Mouse (Mus musculus) lung, embryonic 16.5 days (tissue): ENCODE measurements around the gene Dmpk. TPM values are rescaled to one million over a fixed set of nuclear protein-coding genes. Genes with fewer than 3 reads are reported as not detected.

Experiments used
- ATAC-seq: fragments of 200-750 bp; cut with Nextera tagmentation; 2 replicates; pipeline ENCODE4 v1.8.0; 2017; ENCODE audit warnings: low read depth, mild to moderate bottlenecking, moderate library complexity
- H3K27ac ChIP-seq: fragments of 300-500 bp; sonication (generic); 2 replicates; pipeline ENCODE4 v1.5.1; 2014; ENCODE audit warnings: mild to moderate bottlenecking, control low read depth, low read length
- H3K27me3 ChIP-seq: fragments of 300-500 bp; sonication (generic); 2 replicates; pipeline ENCODE4 v1.6.1; 2014; ENCODE audit warnings: low read depth, low read length, mixed read lengths; ENCODE audit not compliant: control insufficient read depth, insufficient read depth
- H3K36me3 ChIP-seq: fragments of 300-500 bp; sonication (generic); 2 replicates; pipeline ENCODE4 v1.6.1; 2014; ENCODE audit warnings: low read length; ENCODE audit not compliant: control insufficient read depth, insufficient read depth
- H3K4me1 ChIP-seq: fragments of 300-500 bp; sonication (generic); replicated peaks from 2 replicates; pipeline ENCODE4 v1.6.1; 2014; ENCODE audit warnings: low read length, mixed read lengths; ENCODE audit not compliant: control insufficient read depth, insufficient read depth
- H3K4me2 ChIP-seq: fragments of 300-500 bp; sonication (generic); 2 replicates; pipeline ENCODE4 v1.6.1; 2014; ENCODE audit warnings: low read depth, low read length, control low read depth
- H3K4me3 ChIP-seq: fragments of 300-500 bp; sonication (generic); 2 replicates; pipeline ENCODE4 v1.5.1; 2014; ENCODE audit warnings: mild to moderate bottlenecking, low read length, control low read depth
- H3K9ac ChIP-seq: fragments of 300-500 bp; sonication (generic); 2 replicates; pipeline ENCODE4 v1.6.1; 2014; ENCODE audit warnings: low read length, control low read depth
- H3K9me3 ChIP-seq: fragments of 300-500 bp; sonication (generic); 2 replicates; pipeline ENCODE4 v1.6.1; 2016; ENCODE audit warnings: low read length; ENCODE audit not compliant: control insufficient read depth
- WGBS: fragments of 180-500 bp; shearing (Covaris S2); extraction: QIAGEN DNeasy Blood & Tissue Kit; methylation state at CpG from one replicate; pipeline ENCODE4 v1.1.7; 2014; 5-methylcytosine and 5-hydroxymethylcytosine counted together
- polyA plus RNA-seq: library from polyadenylated mRNA; unstranded; fragments of >200 nt; fragmentation: Nextera tagmentation; extraction: Ambion mirVana; gene quantifications from 2 replicates; pipeline ENCODE4 v1.2.1, GENCODE M21; 2015

Gene Dmpk
- polyA plus RNA-seq, 1 experiment from 2014 or later: 28.7 TPM

- 76% methylated on average over 4 of the region's 4 CpGs for WGBS
- no peak for ATAC-seq
- H3K4me3 ChIP-seq: no peak overlapping the region
- peak overlapping the region; percentile 55 for H3K27ac ChIP-seq
- H3K27me3 ChIP-seq: no peaks in the 10 kb centered on the region
- H3K36me3 ChIP-seq: peaks cover 43% of the 10 kb centered on the region
- no peaks in the 10 kb centered on the region for H3K9me3 ChIP-seq
- peaks cover 53% of the 10 kb centered on the region for H3K4me1 ChIP-seq
- no peak overlapping the region for H3K4me2 ChIP-seq
- no peak overlapping the region for H3K9ac ChIP-seq
Observed at GRCm38 (mm10) chr7:19082171-19082570, 1.5 kb upstream of the Dmpk start.

DNA sequence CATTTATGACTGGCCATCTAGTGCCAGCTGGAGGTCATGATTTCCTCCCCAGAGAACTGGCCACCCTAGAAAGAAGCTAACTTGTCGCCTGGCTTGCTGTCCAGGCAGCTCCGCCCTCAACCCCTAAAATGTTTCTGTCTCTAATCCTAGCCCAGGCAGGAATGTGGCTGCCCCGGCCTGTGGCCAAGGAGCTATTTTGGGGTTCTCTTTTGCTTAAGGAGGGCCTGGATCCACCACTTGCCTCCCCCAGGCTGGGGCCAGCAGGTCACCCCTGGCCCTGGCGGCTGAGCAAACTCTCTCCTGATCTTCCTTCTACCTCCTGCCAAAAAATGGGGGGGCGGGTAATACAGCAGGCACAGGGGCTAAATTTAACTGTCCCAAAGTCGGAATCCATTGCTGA, 553 bp upstream of the Dmpk start:
- WGBS: 33% methylated on average over 6 of the region's 6 CpGs
- ATAC-seq: peak; percentile 29; the same call in 1 of the 2 replicates
- Histone ChIP-seq H3K4me2 (no peak overlapping the region; the same call in 1 of the 2 replicates), H3K4me3 (no peak overlapping the region; the same call in 1 of the 2 replicates), H3K27me3 (no peaks in the 10 kb centered on the region), H3K9ac (peak overlapping the region; percentile 35; the same call in 1 of the 2 replicates), H3K4me1 (peaks cover 44% of the 10 kb centered on the region), H3K27ac (peak overlapping the region; percentile 55), H3K9me3 (no peaks in the 10 kb centered on the region), H3K36me3 (peaks cover 40% of the 10 kb centered on the region)

- no peak for ATAC-seq
- Histone ChIP-seq H3K27ac (peak overlapping the region; percentile 55), H3K4me1 (peaks cover 44% of the 10 kb centered on the region), H3K9me3 (no peaks in the 10 kb centered on the region), H3K27me3 (no peaks in the 10 kb centered on the region), H3K9ac (peak overlapping the region; percentile 69), H3K36me3 (peaks cover 32% of the 10 kb centered on the region), H3K4me3 (peak overlapping the region; percentile 45), H3K4me2 (peak overlapping the region; percentile 49)
- 63% methylated on average over 6 of the region's 6 CpGs for WGBS
Observed at GRCm38 (mm10) chr7:19084277-19084771, 675 bp downstream of the Dmpk start.

DNA sequence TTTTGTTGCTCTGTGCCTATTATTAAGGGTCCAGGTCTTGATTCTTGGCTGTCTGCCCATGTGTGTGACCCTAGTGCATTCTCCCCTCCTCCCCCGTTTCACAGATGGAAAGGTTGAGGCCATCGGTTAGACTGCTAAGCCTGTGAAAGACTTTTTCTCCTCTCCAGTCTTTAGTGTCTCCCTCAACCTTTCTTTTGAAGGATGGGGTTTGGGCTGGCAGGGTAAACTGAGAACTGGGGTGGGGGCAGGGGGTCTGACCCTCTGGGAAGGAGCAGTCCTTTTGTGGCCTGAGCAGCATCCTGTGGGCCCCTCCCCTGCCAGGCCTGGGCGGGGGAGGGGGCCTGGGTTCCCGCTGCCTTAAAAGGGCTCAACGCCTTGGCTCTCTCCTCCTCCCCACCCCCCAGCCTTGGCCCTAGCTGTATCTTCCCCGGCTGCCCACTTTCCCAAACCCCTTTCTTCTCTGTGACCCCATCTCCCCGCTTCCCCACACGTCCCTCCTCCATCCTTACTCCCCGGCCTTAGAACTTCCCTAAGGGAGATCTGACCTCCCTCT, 1.3 kb downstream of the Dmpk start:
- peak overlapping the region; percentile 24; the same call in 1 of the 2 replicates for H3K27ac ChIP-seq
- H3K27me3 ChIP-seq: no peaks in the 10 kb centered on the region
- H3K4me1 ChIP-seq: peaks cover 44% of the 10 kb centered on the region
- peak overlapping the region; percentile 69 for H3K9ac ChIP-seq
- H3K36me3 ChIP-seq: peaks cover 28% of the 10 kb centered on the region
- 21% methylated on average over 9 of the region's 9 CpGs for WGBS
- peak overlapping the region; percentile 45 for H3K4me3 ChIP-seq
- H3K9me3 ChIP-seq: no peaks in the 10 kb centered on the region
- H3K4me2 ChIP-seq: peak overlapping the region; percentile 49
- ATAC-seq: no peak

GRCm38 (mm10) chr7:19085495-19085894, 1.8 kb downstream of the Dmpk start:
- Histone ChIP-seq H3K9me3 (no peaks in the 10 kb centered on the region), H3K4me2 (peak overlapping the region; percentile 49), H3K27me3 (no peaks in the 10 kb centered on the region), H3K27ac (peak overlapping the region; percentile 4), H3K36me3 (peaks cover 24% of the 10 kb centered on the region), H3K4me1 (peaks cover 44% of the 10 kb centered on the region), H3K9ac (peak overlapping the region; percentile 12), H3K4me3 (peak overlapping the region; percentile 3; the same call in 1 of the 2 replicates)
- no peak for ATAC-seq
- WGBS: 14% methylated on average over 6 of the region's 6 CpGs

GRCm38 (mm10) chr7:19086042-19086441, 2.4 kb downstream of the Dmpk start:
- WGBS: 8% methylated on average over 14 of the region's 14 CpGs
- Histone ChIP-seq H3K27ac (no peak overlapping the region), H3K27me3 (no peaks in the 10 kb centered on the region), H3K4me2 (peak overlapping the region; percentile 49), H3K9me3 (no peaks in the 10 kb centered on the region), H3K36me3 (peaks cover 19% of the 10 kb centered on the region), H3K4me3 (0 out of 2 replicates have a peak overlapping the region, but pooled peaks have one; percentile 3), H3K9ac (no peak overlapping the region), H3K4me1 (peaks cover 44% of the 10 kb centered on the region)
- peak; percentile 57 for ATAC-seq

- Histone ChIP-seq H3K9ac (no peak overlapping the region), H3K4me2 (no peak overlapping the region), H3K36me3 (peaks cover 13% of the 10 kb centered on the region), H3K4me1 (peaks cover 44% of the 10 kb centered on the region), H3K4me3 (no peak overlapping the region), H3K27ac (no peak overlapping the region), H3K9me3 (no peaks in the 10 kb centered on the region), H3K27me3 (no peaks in the 10 kb centered on the region)
- WGBS: 81% methylated on average over 18 of the region's 18 CpGs
- no peak for ATAC-seq
Observed at GRCm38 (mm10) chr7:19086760-19087159, 3.1 kb downstream of the Dmpk start.

DNA sequence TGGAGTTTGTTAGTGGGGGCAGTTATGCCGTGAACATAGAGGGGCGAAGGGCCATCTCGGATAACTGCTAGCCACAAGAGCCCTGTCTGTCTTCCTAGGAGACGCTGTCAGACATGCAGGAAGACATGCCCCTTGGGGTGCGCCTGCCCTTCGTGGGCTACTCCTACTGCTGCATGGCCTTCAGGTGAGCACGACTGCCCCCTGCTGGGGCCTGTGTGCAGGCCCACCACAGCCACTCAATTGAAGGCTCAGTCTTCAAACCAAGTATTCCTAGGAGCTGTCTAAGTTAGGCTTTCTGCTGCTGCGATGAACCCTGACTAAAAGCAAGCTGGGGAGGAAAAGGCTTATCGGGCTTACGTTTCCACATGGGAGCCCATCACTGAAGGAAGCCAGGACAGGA, 5.2 kb downstream of the Dmpk start:
- Histone ChIP-seq H3K4me2 (no peak overlapping the region), H3K36me3 (0 out of 2 replicates have a peak, but pooled peaks cover 2% of the 10 kb centered on the region), H3K4me1 (peaks cover 40% of the 10 kb centered on the region), H3K4me3 (no peak overlapping the region), H3K27me3 (no peaks in the 10 kb centered on the region), H3K9me3 (no peaks in the 10 kb centered on the region), H3K27ac (no peak overlapping the region), H3K9ac (no peak overlapping the region)
- 47% methylated on average over 10 of the region's 10 CpGs for WGBS
- no peak for ATAC-seq

DNA sequence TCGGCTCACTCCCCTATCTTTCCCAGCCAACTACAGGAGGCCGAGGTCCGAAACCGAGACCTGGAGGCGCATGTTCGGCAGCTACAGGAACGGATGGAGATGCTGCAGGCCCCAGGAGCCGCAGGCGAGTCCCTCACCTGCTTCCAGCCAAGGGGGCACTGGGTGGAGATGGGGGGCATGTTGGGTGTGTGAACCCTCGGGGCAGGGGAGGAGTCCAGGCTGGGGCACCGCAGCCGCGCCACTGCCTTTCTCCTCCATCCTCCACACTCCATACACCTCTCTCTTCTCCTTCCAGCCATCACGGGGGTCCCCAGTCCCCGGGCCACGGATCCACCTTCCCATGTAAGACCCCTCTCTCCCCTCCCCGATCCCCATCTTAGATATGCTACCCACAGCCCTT, 8.3 kb downstream of the Dmpk start:
- 0 out of 2 replicates have a peak, but pooled peaks cover 2% of the 10 kb centered on the region for H3K36me3 ChIP-seq
- H3K27ac ChIP-seq: peak overlapping the region; percentile 99

More for the DNA sequence above, 8.3 kb downstream of the Dmpk start:
- H3K9ac ChIP-seq: peak overlapping the region; percentile 62
- WGBS: 53% methylated on average over 17 of the region's 17 CpGs
- peaks cover 27% of the 10 kb centered on the region for H3K4me1 ChIP-seq
- H3K4me3 ChIP-seq: no peak overlapping the region
- no peak for ATAC-seq
- peak overlapping the region; percentile 91 for H3K4me2 ChIP-seq
- no peaks in the 10 kb centered on the region for H3K9me3 ChIP-seq
- H3K27me3 ChIP-seq: no peaks in the 10 kb centered on the region
